Mouse (Mus musculus) intestine, embryonic 14.5 days (tissue): ENCODE data around the gene Nfatc2. TPM values are rescaled to one million over a fixed set of nuclear protein-coding genes. Genes with fewer than 3 reads are reported as not detected.
A peak's percentile ranks its signal among the peaks of the same experiment; 100 is the strongest.

Experiments
- ATAC-seq: fragments of 200-750 bp; cut with Nextera tagmentation; replicated peaks from 2 replicates; pipeline ENCODE4 v1.8.0; 2017; ENCODE audit warnings: low read depth, moderate number of reproducible peaks, moderate TSS enrichment, moderate library complexity; ENCODE audit not compliant: low FRiP score, low TSS enrichment
- DNase-seq: peaks from one replicate; pipeline ENCODE4 v3.0.0-alpha.2; 2018; ENCODE audit warnings: low spot score
- H3K27ac ChIP-seq: fragments of 300-500 bp; sonication (generic); 2 replicates; pipeline ENCODE4 v1.5.1; 2014; ENCODE audit warnings: low read depth, mild to moderate bottlenecking, control low read depth
- H3K27me3 ChIP-seq: fragments of 300-500 bp; sonication (generic); replicated peaks from 2 replicates; pipeline ENCODE4 v1.6.1; 2014; ENCODE audit warnings: low read length, control low read depth; ENCODE audit not compliant: control insufficient read depth, insufficient read depth
- H3K36me3 ChIP-seq: fragments of 300-500 bp; sonication (generic); 2 replicates; pipeline ENCODE4 v1.6.1; 2014; ENCODE audit warnings: low read length, control low read depth; ENCODE audit not compliant: control insufficient read depth, insufficient read depth
- H3K4me1 ChIP-seq: fragments of 300-500 bp; sonication (generic); replicated peaks from 2 replicates; pipeline ENCODE4 v1.6.1; 2014; ENCODE audit warnings: low read length, control low read depth, mixed read lengths; ENCODE audit not compliant: control insufficient read depth, insufficient read depth
- H3K4me2 ChIP-seq: fragments of 300-500 bp; sonication (generic); 2 replicates; pipeline ENCODE4 v1.6.1; 2014; ENCODE audit warnings: low read length
- H3K4me3 ChIP-seq: fragments of 300-500 bp; sonication (generic); 2 replicates; pipeline ENCODE4 v1.5.1; 2014; ENCODE audit warnings: low read depth, low read length, control low read depth, mixed read lengths
- H3K9ac ChIP-seq: fragments of 300-500 bp; sonication (generic); 2 replicates; pipeline ENCODE4 v1.6.1; 2014; ENCODE audit warnings: mild to moderate bottlenecking, low read length
- H3K9me3 ChIP-seq: fragments of 300-500 bp; sonication (generic); 2 replicates; pipeline ENCODE4 v1.6.1; 2016; ENCODE audit warnings: low read length, control low read depth; ENCODE audit not compliant: control insufficient read depth
- WGBS: fragments of 180-500 bp; shearing (Covaris S2); extraction: QIAGEN DNeasy Blood & Tissue Kit; methylation state at CpG from one replicate; pipeline ENCODE4 v1.1.7; 2014; 5-methylcytosine and 5-hydroxymethylcytosine counted together
- polyA plus RNA-seq: library from polyadenylated mRNA; unstranded; fragments of >200 nt; fragmentation: Nextera tagmentation; extraction: Ambion mirVana; gene quantifications from 2 replicates; pipeline ENCODE4 v1.2.1, GENCODE M21; 2014

Gene Nfatc2
- polyA plus RNA-seq, result 2.3 TPM in 2 replicates

GRCm38 (mm10) chr2:168601491-168602386 is at the start of gene Nfatc2:
Gene Nfatc2, minus strand, starts transcription at chr2:168601657.
- peak within 1 kb of the TSS; percentile 90 for H3K4me2 ChIP-seq
- peaks cover 39% of the 10 kb centered on the region for H3K4me1 ChIP-seq
- peaks cover 30% of the 10 kb centered on the region for H3K27me3 ChIP-seq
- no peaks in the 10 kb centered on the region for H3K9me3 ChIP-seq
- peak within 1 kb of the TSS; percentile 58 for H3K9ac ChIP-seq
- DNase-seq (peak; percentile 90), ATAC-seq (peak; percentile 65)
- no peaks in the 10 kb centered on the region for H3K36me3 ChIP-seq
- peak within 1 kb of the TSS; percentile 44 for H3K4me3 ChIP-seq
- 2% methylated on average over 55 of the region's 56 CpGs for WGBS
- peak within 1 kb of the TSS; percentile 67 for H3K27ac ChIP-seq

GRCm38 (mm10) chr2:168648171-168648570 is 46.7 kb upstream of the Nfatc2 start:
- H3K36me3 ChIP-seq, result peaks cover 15% of the 10 kb centered on the region
- no peak overlapping the region for H3K9ac ChIP-seq
- H3K9me3 ChIP-seq, result no peaks in the 10 kb centered on the region
- H3K4me3 ChIP-seq, result no peak overlapping the region
- WGBS, result 68% methylated on average over 8 of the region's 8 CpGs
- no peak for DNase-seq
- no peaks in the 10 kb centered on the region for H3K4me1 ChIP-seq
- ATAC-seq, result no peak
- no peak overlapping the region for H3K27ac ChIP-seq
- H3K4me2 ChIP-seq, result no peak overlapping the region
- no peaks in the 10 kb centered on the region for H3K27me3 ChIP-seq

- Histone ChIP-seq H3K4me2 (no peak overlapping the region), H3K36me3 (peaks cover 21% of the 10 kb centered on the region; the same call in 1 of the 2 replicates), H3K9me3 (no peaks in the 10 kb centered on the region), H3K4me3 (no peak overlapping the region), H3K9ac (no peak overlapping the region), H3K4me1 (no peaks in the 10 kb centered on the region), H3K27ac (no peak overlapping the region), H3K27me3 (no peaks in the 10 kb centered on the region)
- 93% methylated on average over 6 of the region's 6 CpGs for WGBS
- DNase-seq (no peak), ATAC-seq (no peak)
Observed at GRCm38 (mm10) chr2:168644855-168645254, 43.4 kb upstream of the Nfatc2 start.

GRCm38 (mm10) chr2:168643524-168644177 is 42.2 kb upstream of the Nfatc2 start:
- 86% methylated on average over 20 of the region's 20 CpGs for WGBS
- ATAC-seq, result no peak
- H3K27ac ChIP-seq, result no peak overlapping the region
- no peak overlapping the region for H3K4me3 ChIP-seq
- H3K36me3 ChIP-seq, result peaks cover 25% of the 10 kb centered on the region; the same call in 1 of the 2 replicates
- H3K4me1 ChIP-seq, result no peaks in the 10 kb centered on the region
- DNase-seq, result no peak
- no peaks in the 10 kb centered on the region for H3K9me3 ChIP-seq
- H3K9ac ChIP-seq, result no peak overlapping the region
- H3K4me2 ChIP-seq, result no peak overlapping the region
- H3K27me3 ChIP-seq, result no peaks in the 10 kb centered on the region

GRCm38 (mm10) chr2:168642187-168642586 is 40.7 kb upstream of the Nfatc2 start:
- DNase-seq (no peak), ATAC-seq (no peak)
- Histone ChIP-seq H3K4me3 (no peak overlapping the region), H3K4me1 (no peaks in the 10 kb centered on the region), H3K27me3 (no peaks in the 10 kb centered on the region), H3K9ac (no peak overlapping the region), H3K36me3 (peaks cover 19% of the 10 kb centered on the region; the same call in 1 of the 2 replicates), H3K9me3 (no peaks in the 10 kb centered on the region), H3K27ac (no peak overlapping the region), H3K4me2 (no peak overlapping the region)
- WGBS, result 70% methylated on average over 11 of the region's 11 CpGs

GRCm38 (mm10) chr2:168640460-168640859 is 39.0 kb upstream of the Nfatc2 start:
- H3K4me2 ChIP-seq, result no peak overlapping the region
- DNase-seq (no peak), ATAC-seq (no peak)
- no peaks in the 10 kb centered on the region for H3K4me1 ChIP-seq
- no peaks in the 10 kb centered on the region for H3K9me3 ChIP-seq
- H3K36me3 ChIP-seq, result peaks cover 19% of the 10 kb centered on the region; the same call in 1 of the 2 replicates
- no peak overlapping the region for H3K4me3 ChIP-seq
- no peaks in the 10 kb centered on the region for H3K27me3 ChIP-seq
- WGBS, result 92% methylated on average over 9 of the region's 9 CpGs
- no peak overlapping the region for H3K27ac ChIP-seq
- H3K9ac ChIP-seq, result no peak overlapping the region

- H3K9ac ChIP-seq, result no peak overlapping the region
- no peak overlapping the region for H3K4me3 ChIP-seq
- H3K36me3 ChIP-seq, result 0 out of 2 replicates have a peak, but pooled peaks cover 8% of the 10 kb centered on the region
- DNase-seq, result no peak
- peaks cover 7% of the 10 kb centered on the region; the same call in 1 of the 2 replicates for H3K4me1 ChIP-seq
- 82% methylated on average over 7 of the region's 7 CpGs for WGBS
- no peaks in the 10 kb centered on the region for H3K9me3 ChIP-seq
- no peak overlapping the region for H3K27ac ChIP-seq
- H3K4me2 ChIP-seq, result no peak overlapping the region
- no peak for ATAC-seq
- no peaks in the 10 kb centered on the region for H3K27me3 ChIP-seq
Observed at GRCm38 (mm10) chr2:168634881-168635280, 33.4 kb upstream of the Nfatc2 start.

GRCm38 (mm10) chr2:168633301-168633816 is 31.9 kb upstream of the Nfatc2 start:
- peaks cover 7% of the 10 kb centered on the region; the same call in 1 of the 2 replicates for H3K4me1 ChIP-seq

More at GRCm38 (mm10) chr2:168633301-168633816, 31.9 kb upstream of the Nfatc2 start:
- Histone ChIP-seq H3K9me3 (no peaks in the 10 kb centered on the region), H3K4me3 (no peak overlapping the region), H3K36me3 (0 out of 2 replicates have a peak, but pooled peaks cover 3% of the 10 kb centered on the region), H3K27me3 (no peaks in the 10 kb centered on the region), H3K9ac (no peak overlapping the region), H3K4me2 (no peak overlapping the region), H3K27ac (no peak overlapping the region)
- 21% methylated on average over 14 of the region's 14 CpGs for WGBS
- ATAC-seq, result no peak
- DNase-seq, result no peak
